Mouse (Mus musculus) stomach, embryonic 15.5 days (tissue): Measurements from ENCODE around the gene Rab11fip3. TPM values are rescaled to one million over a fixed set of nuclear protein-coding genes. Genes with fewer than 3 reads are reported as not detected.

Experiments
- ATAC-seq: fragments of 200-750 bp; cut with Nextera tagmentation; 2 replicates; pipeline ENCODE4 v1.8.0; 2017; ENCODE audit warnings: low read depth, moderate number of reproducible peaks, moderate TSS enrichment; ENCODE audit not compliant: insufficient read depth, low FRiP score
- H3K27ac ChIP-seq: fragments of 300-500 bp; sonication (generic); 2 replicates; pipeline ENCODE4 v1.5.1; 2015; ENCODE audit warnings: mild to moderate bottlenecking, inconsistent platforms
- H3K27me3 ChIP-seq: fragments of 300-500 bp; sonication (generic); replicated peaks from 2 replicates; pipeline ENCODE4 v1.6.1; 2015; ENCODE audit warnings: inconsistent platforms
- H3K36me3 ChIP-seq: fragments of 300-500 bp; sonication (generic); 2 replicates; pipeline ENCODE4 v1.6.1; 2015; ENCODE audit warnings: inconsistent platforms
- H3K4me1 ChIP-seq: fragments of 300-500 bp; sonication (generic); 2 replicates; pipeline ENCODE4 v1.6.1; 2015; ENCODE audit warnings: inconsistent platforms
- H3K4me2 ChIP-seq: fragments of 300-500 bp; sonication (generic); 2 replicates; pipeline ENCODE4 v1.6.1; 2015; ENCODE audit warnings: mild to moderate bottlenecking, inconsistent platforms
- H3K4me3 ChIP-seq: fragments of 300-500 bp; sonication (generic); replicated peaks from 2 replicates; pipeline ENCODE4 v1.5.1; 2015; ENCODE audit warnings: inconsistent platforms
- H3K9ac ChIP-seq: fragments of 300-500 bp; sonication (generic); 2 replicates; pipeline ENCODE4 v1.6.1; 2015; ENCODE audit warnings: inconsistent platforms
- H3K9me3 ChIP-seq: fragments of 300-500 bp; sonication (generic); 2 replicates; pipeline ENCODE4 v1.6.1; 2016; ENCODE audit warnings: inconsistent platforms
- WGBS: fragments of 180-500 bp; shearing (Covaris S2); methylation state at CpG from one replicate; pipeline ENCODE4 v1.1.7; 2015; 5-methylcytosine and 5-hydroxymethylcytosine counted together
- polyA plus RNA-seq: library from polyadenylated mRNA; unstranded; fragments of >200 nt; fragmentation: Nextera tagmentation; extraction: Ambion mirVana; gene quantifications from 2 replicates; pipeline ENCODE4 v1.2.1, GENCODE M21; 2015

Rab11fip3 gene
- polyA plus RNA-seq, 1 experiment from 2014 or later = 11.9 TPM

DNA sequence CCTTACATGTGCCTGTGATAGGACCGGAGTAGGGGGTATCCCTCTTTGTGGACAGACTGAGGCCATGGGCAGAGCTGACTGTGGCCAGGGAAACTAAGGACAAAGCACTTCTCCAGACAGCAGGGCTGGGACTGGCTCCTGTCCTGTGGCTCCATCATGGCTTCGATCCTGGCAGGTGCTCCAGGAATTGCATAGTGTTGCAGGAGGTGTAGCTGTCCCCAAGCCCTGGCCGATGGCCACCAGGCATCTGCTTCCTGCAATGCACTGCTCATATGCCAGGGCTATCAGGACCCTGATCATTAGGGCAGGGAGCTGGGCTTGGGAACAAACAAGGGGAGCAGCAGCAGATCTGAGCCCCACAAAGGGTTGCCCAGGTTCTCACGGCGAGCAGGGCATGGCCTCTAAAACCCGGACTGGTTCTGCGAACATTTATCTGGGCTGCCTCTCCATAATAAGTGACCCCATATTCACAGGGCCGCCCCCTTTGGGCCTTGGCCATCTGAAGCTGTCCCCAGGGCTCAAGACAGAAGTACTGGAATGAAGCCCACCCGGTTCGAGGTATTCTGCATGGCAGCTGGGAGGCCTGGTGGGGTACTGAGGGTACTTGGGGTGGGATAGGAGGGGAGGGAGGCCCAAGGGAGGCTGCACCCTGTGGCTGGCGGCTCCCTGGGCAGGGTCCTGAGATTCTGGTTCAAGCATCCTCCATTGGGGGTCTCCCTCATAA is 110.4 kb downstream of the Rab11fip3 start:
- WGBS = 91% methylated on average over 11 of the region's 11 CpGs
- Histone ChIP-seq H3K27ac (no peak overlapping the region), H3K9ac (no peak overlapping the region), H3K27me3 (no peaks in the 10 kb centered on the region), H3K4me2 (no peak overlapping the region), H3K4me1 (no peaks in the 10 kb centered on the region), H3K4me3 (no peak overlapping the region), H3K9me3 (no peaks in the 10 kb centered on the region), H3K36me3 (peaks cover 18% of the 10 kb centered on the region; the same call in 1 of the 2 replicates)
- no peak for ATAC-seq

DNA sequence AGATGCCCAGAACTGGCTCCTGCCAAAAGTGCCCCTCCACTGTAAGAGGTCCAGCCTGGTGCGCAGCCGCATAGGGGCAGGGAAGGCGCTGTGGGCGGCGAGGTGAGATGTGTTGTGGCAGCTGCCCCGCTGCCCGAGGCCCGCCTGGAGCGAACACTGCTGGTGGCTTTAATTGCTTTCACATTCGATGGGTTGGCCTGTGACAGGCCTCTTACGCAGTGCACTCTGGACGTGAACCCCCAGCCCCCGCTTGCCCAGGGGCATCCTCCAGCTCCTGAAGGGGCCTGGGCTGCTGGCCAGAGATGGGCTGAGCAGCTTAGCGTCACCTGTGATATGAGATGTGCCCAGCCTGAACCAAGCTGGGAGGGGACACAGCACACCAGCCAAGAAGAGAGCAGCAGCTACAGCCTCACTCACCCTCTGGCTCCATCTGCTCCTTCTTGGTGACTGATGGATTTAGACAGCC is 111.7 kb downstream of the Rab11fip3 start:
- no peak overlapping the region for H3K9ac ChIP-seq
- WGBS = 85% methylated on average over 14 of the region's 14 CpGs
- H3K4me2 ChIP-seq = no peak overlapping the region
- H3K27me3 ChIP-seq = peaks cover 11% of the 10 kb centered on the region
- ATAC-seq = no peak
- no peaks in the 10 kb centered on the region for H3K9me3 ChIP-seq
- peaks cover 18% of the 10 kb centered on the region; the same call in 1 of the 2 replicates for H3K36me3 ChIP-seq
- H3K4me1 ChIP-seq = no peaks in the 10 kb centered on the region
- no peak overlapping the region for H3K4me3 ChIP-seq
- H3K27ac ChIP-seq = no peak overlapping the region

DNA sequence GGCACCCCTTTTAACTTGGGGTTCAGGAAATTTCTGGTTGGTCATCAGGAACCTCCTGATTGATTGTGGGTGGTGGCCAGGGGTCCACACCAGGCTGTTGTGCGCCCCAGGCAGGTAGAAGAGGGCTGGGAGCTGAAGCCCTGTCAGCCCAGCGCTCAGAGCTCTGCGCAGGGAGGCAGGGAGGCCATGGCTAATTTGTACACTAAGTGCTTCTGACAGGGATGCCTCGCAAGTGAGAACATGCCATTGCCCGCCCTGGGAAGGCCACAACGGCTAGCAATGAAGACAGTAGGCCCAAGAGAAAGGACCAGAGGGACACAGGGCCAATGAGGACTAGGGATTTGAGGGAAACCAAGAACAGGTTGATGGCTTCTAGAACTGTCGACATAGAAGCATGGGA is 112.7 kb downstream of the Rab11fip3 start:
- no peak overlapping the region for H3K9ac ChIP-seq
- WGBS = 77% methylated on average over 7 of the region's 7 CpGs
- no peaks in the 10 kb centered on the region for H3K9me3 ChIP-seq
- peaks cover 16% of the 10 kb centered on the region; the same call in 1 of the 2 replicates for H3K36me3 ChIP-seq
- no peak for ATAC-seq
- no peak overlapping the region for H3K4me2 ChIP-seq
- H3K4me3 ChIP-seq = no peak overlapping the region
- peaks cover 21% of the 10 kb centered on the region for H3K27me3 ChIP-seq
- no peak overlapping the region for H3K27ac ChIP-seq
- peaks cover 5% of the 10 kb centered on the region for H3K4me1 ChIP-seq

DNA sequence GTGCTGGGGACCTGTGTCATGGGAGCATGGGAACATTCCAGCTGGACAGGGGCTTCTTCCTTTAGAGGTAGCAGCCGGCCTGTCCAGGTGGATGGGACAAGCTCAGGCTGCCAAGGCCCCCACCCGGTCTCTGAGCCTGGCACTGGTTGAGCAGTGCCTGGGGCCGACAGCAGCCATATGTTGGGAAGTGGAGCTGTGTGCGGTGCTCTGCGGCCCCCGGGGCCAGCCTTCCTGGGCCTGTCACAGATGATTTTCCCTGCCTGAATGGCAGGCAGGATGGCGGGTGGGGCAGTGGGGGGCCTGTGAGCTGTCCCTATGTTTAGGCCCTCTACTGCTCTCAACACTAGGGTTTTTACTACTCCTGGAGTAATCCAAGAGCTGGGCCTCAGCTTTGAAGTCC is 113.2 kb downstream of the Rab11fip3 start:
- Histone ChIP-seq H3K36me3 (peaks cover 13% of the 10 kb centered on the region; the same call in 1 of the 2 replicates), H3K27me3 (peaks cover 26% of the 10 kb centered on the region), H3K9ac (no peak overlapping the region), H3K4me3 (no peak overlapping the region), H3K9me3 (no peaks in the 10 kb centered on the region), H3K4me1 (peaks cover 10% of the 10 kb centered on the region), H3K27ac (no peak overlapping the region), H3K4me2 (no peak overlapping the region)
- no peak for ATAC-seq
- 82% methylated on average over 7 of the region's 7 CpGs for WGBS

DNA sequence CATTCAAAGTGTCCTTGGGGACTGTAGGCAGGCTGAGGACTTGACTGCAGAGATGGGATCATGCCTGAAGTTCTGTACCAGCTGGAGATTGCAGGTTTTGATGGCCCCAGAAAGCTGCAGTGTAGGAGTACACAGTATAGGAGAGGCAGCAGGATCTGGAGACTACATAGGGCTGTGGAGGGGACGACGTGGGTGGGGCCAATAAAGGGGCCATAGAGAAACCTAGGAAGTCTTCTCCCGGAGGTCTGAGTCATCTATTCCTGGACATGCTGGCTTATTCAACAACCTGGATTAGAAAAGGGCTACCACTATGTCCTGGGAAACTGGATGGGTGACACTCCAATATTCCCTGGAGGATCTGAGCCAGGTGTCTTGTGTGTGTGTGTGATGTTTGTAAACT is 113.6 kb downstream of the Rab11fip3 start:
- no peak overlapping the region for H3K9ac ChIP-seq
- H3K4me1 ChIP-seq = peaks cover 12% of the 10 kb centered on the region
- H3K27me3 ChIP-seq = peaks cover 29% of the 10 kb centered on the region
- H3K9me3 ChIP-seq = no peaks in the 10 kb centered on the region
- no peak overlapping the region for H3K4me3 ChIP-seq
- peaks cover 11% of the 10 kb centered on the region; the same call in 1 of the 2 replicates for H3K36me3 ChIP-seq
- no peak overlapping the region for H3K27ac ChIP-seq
- 40% methylated on average over 3 of the region's 3 CpGs for WGBS
- no peak overlapping the region for H3K4me2 ChIP-seq
- no peak for ATAC-seq

DNA sequence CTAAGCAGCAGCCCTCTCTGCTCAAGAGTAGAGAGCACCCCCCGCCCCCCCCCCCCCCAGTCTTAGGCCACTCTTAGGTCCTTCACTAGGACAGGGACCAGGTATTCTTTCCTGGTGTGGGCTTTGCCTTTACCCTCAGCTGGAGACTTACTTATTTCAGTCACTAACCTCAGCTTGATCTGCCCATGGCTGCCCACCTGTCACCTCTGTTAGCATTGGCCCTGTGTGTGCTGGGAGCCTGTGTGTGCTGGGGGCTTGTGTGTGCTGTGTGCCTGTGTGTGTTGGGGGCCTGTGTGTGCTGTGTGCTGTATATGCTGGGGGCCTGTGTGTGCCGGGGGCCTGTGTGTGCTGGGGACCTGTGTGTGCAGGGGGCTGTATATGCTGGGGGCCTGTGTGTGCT is 114.7 kb downstream of the Rab11fip3 start:
- 91% methylated on average over 1 of the region's 2 CpGs for WGBS
- Histone ChIP-seq H3K4me3 (no peak overlapping the region), H3K9ac (no peak overlapping the region), H3K36me3 (0 out of 2 replicates have a peak, but pooled peaks cover 2% of the 10 kb centered on the region), H3K4me2 (no peak overlapping the region), H3K27ac (no peak overlapping the region), H3K27me3 (peaks cover 38% of the 10 kb centered on the region), H3K9me3 (no peaks in the 10 kb centered on the region), H3K4me1 (peaks cover 12% of the 10 kb centered on the region)
- ATAC-seq = no peak

DNA sequence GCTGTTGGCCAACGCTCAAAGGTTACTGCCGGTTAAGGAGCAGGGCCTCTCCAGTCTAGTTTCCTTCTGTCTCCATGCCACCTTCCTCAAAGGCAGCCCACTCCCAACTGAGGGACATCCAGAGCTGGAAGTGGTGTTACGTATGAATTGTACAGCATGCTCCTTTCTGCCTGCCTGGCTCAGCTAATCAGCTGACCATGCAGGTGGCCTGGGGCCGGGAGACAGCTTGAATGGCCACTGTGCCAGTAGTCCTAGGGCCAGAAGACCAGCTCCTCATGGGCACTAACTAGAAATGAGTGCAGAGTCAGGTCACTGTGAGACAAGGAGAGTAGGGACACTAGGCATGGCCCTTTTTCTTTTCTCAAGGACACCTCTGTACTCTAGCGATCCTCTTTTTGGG is 116.2 kb downstream of the Rab11fip3 start:
- Histone ChIP-seq H3K36me3 (no peaks in the 10 kb centered on the region), H3K4me1 (peaks cover 12% of the 10 kb centered on the region), H3K4me3 (no peak overlapping the region), H3K4me2 (no peak overlapping the region), H3K27ac (no peak overlapping the region), H3K27me3 (peaks cover 38% of the 10 kb centered on the region), H3K9me3 (no peaks in the 10 kb centered on the region), H3K9ac (no peak overlapping the region)
- WGBS = 80% methylated on average over 5 of the region's 5 CpGs
- no peak for ATAC-seq

DNA sequence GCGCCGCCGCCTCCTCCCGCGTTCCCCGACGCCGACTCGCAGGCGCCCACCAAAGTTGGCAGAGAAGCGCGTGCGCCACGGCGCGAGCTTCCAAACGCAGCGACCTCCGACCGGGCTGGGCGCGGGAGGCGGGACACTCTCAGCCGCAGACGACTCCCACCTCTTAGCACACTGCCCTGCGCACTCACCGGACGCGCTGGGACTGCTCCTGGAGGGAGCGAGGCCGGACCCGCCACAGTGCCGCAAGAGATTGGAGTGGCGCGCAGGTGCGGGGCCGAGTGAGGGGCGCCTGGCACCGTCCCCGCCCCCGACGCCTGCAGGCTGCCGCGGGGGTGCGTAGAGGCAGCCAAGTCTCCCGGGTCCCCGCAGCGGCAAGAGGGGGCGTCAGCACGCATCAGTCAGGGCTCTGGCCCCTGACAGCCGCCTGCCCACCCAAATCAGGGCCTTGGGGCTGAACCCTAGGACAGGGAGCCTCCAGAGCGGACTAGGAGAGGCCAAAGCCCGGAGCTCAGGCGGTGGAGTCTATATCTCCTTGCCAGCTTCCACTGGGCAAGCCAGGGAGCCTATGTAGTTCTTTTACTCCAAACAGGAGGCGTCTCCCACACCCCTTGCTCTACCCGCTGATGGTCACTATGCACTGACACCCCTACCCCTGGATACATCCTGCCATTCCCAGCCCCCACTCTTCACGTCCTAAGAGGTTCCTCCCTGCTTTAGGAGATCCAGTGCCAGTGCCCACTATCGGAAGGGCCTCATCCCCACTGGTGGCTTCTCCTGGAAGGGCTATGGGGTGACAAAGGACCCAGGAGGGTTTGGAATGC is 117.3 kb downstream of the Rab11fip3 start, which contains the start of gene A930017K11Rik:
Gene A930017K11Rik (minus strand): TSS at position 763 of the 821 bp plus-strand sequence.
- ATAC-seq = peak; percentile 21; the same call in 1 of the 2 replicates
- Histone ChIP-seq H3K27ac (no peak within 1 kb of the TSS), H3K4me3 (peak within 1 kb of the TSS; percentile 41), H3K27me3 (peaks cover 38% of the 10 kb centered on the region), H3K4me2 (peak within 1 kb of the TSS; percentile 85), H3K4me1 (peaks cover 12% of the 10 kb centered on the region), H3K9ac (peak within 1 kb of the TSS; percentile 9; the same call in 1 of the 2 replicates), H3K36me3 (no peaks in the 10 kb centered on the region), H3K9me3 (no peaks in the 10 kb centered on the region)
- 2% methylated on average over 57 of the region's 58 CpGs for WGBS

DNA sequence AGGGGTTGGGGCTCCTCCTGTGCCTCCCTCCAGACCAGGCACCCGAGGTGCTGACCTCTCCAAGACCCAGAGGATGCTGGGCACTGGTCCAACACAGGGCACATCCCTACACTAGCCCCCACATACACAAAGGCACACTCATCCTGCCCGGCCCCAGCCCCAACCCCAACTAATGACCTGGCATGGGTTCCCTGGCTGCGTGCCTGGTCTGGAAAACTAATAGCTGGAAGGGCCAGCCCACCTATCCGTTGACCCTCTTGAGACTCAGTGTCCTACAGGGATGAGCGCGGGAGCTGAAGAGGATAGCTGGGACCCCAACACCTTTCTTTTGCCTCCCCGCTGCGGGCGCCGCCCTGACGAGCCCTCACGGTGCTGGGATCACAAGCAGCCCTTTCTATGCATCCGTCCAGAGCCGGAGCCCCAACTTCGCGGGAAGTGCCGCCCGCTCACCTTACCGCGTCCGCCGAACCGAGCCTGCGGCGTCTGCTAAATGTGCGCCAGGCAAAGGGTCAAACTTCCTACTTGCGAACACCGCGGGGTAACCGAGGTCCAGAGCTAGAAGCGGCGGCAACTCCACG is 118.0 kb downstream of the Rab11fip3 start:
- Histone ChIP-seq H3K9ac (0 out of 2 replicates have a peak overlapping the region, but pooled peaks have one; percentile 9), H3K4me3 (peak overlapping the region; percentile 41), H3K27ac (no peak overlapping the region), H3K27me3 (peaks cover 38% of the 10 kb centered on the region), H3K36me3 (no peaks in the 10 kb centered on the region), H3K9me3 (no peaks in the 10 kb centered on the region), H3K4me2 (peak overlapping the region; percentile 85), H3K4me1 (peaks cover 12% of the 10 kb centered on the region)
- ATAC-seq = peak; percentile 29; the same call in 1 of the 2 replicates
- under 1% methylated on average over 33 of the region's 33 CpGs for WGBS

DNA sequence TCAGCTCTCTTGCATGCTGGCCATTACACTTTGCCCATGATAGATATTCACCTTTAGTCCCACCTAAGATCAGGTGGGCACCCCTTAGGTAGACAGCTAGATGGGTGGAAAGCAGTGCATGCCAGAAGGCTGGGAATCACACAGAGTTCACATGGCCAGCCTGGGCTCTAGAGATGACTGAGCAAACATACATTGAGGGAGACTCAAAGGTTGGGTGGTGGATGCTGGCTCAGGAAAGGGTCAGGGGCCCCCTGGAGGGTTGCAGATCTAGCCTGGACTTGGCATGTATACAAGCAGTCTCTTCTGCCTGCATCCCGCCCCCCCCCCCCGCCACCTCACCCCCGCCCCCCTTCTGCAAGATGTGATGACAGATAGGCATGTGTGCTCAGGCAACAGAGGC is 118.6 kb downstream of the Rab11fip3 start:
- Histone ChIP-seq H3K36me3 (no peaks in the 10 kb centered on the region), H3K9me3 (no peaks in the 10 kb centered on the region), H3K4me2 (no peak overlapping the region), H3K27ac (no peak overlapping the region), H3K27me3 (peaks cover 38% of the 10 kb centered on the region), H3K4me1 (peaks cover 12% of the 10 kb centered on the region), H3K9ac (no peak overlapping the region), H3K4me3 (no peak overlapping the region)
- 0% methylated on average over 3 of the region's 3 CpGs for WGBS
- ATAC-seq = no peak

DNA sequence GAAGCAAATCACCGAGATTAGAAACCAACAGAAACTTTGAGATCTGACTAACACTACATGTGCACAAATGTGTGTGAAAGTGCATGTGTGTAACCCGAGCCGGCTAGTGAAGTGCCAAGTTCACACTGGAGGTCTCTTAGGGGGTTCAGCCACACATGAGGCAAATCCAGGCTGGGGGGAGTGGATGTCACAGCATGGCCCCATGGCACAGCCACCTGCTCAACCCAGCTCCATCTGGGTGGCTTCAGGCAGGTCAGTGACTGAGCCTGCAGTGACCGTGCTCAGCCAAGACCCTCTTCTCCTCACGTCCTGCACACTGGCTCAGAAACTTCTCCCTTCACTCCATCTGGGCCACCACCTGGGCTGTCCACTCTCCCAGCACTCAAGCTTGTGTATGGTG is 119.4 kb downstream of the Rab11fip3 start:
- Histone ChIP-seq H3K27me3 (peaks cover 38% of the 10 kb centered on the region), H3K27ac (no peak overlapping the region)

More for the DNA sequence above, 119.4 kb downstream of the Rab11fip3 start:
- peaks cover 12% of the 10 kb centered on the region for H3K4me1 ChIP-seq
- 71% methylated on average over 5 of the region's 5 CpGs for WGBS
- no peak overlapping the region for H3K9ac ChIP-seq
- H3K4me3 ChIP-seq = no peak overlapping the region
- no peak for ATAC-seq
- H3K4me2 ChIP-seq = no peak overlapping the region
- no peaks in the 10 kb centered on the region for H3K9me3 ChIP-seq
- H3K36me3 ChIP-seq = no peaks in the 10 kb centered on the region
